8 mouse cellular contexts compared by ENCODE assay signal in the genomic region with DNA sequence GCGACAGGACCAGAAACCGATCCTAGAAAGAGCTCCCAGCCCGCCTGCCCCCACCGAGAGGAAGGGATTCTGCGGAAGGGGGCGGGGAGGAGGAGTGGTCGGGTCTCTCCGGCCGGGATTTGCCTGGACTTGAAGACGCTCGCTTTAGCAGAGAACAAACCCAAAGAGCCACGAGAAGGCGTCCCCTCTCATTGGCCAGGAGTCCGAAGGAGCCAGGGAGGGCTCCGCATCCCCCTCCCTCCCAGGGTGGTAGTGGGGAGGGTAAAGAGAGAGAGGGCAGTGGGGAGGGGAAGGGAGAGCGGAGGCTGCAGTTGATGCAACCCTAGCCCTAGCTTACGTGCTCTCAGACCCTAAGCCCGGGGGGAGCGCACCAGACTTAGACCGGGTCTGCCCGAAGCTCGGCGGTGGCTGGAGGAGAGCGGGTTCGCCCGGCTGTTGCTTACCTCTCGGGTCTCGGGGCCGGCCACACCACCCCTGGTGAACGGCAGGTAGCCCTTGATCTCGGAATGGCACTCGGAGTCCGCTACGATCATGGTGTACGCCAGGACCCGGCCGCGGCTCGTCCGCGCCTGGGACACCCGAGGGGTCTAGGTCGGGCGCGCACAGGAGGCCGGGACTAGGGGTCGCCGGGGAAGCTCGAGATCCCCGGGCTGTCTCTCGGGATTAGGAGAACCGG. TPM values are rescaled to one million over a fixed set of nuclear protein-coding genes. Genes with fewer than 3 reads are reported as not detected.
A peak's percentile ranks its signal among the peaks of the same experiment; 100 is the strongest.
DNase-seq lines count a peak whose midpoint lies in the region; ATAC-seq and TF ChIP-seq lines count a peak whose summit lies in the region.

No protein-coding gene starts in this region.

- peak overlapping the region; percentile 97 to 99 for H3K4me3 ChIP-seq in MEL (ENCODE audit: control insufficient read depth in 1 of 2, insufficient read depth in 1 of 2, low read depth in 2 of 2, low read length in 2 of 2)
- H3K4me3 ChIP-seq in forebrain, embryonic 15.5 days = peak overlapping the region; percentile 94
- H3K4me3 ChIP-seq in lung, postnatal 0 days (ENCODE audit: low read depth, low read length) = peak overlapping the region; percentile 89

- no peak for TF ChIP-seq EP300 in MEL (IDR thresholded peaks at IDR 0.05; ENCODE audit: low read depth in 1 of 2, low read length in 2 of 2)
- no peak for TF ChIP-seq EP300 in lung, postnatal 0 days (IDR thresholded peaks at IDR 0.05)

- peak overlapping the region; percentile 97 for H3K4me2 ChIP-seq in forebrain, embryonic 15.5 days (replicated peaks)
- H3K4me2 ChIP-seq in lung, postnatal 0 days (replicated peaks; ENCODE audit: low read depth, low read length) = peak overlapping the region; percentile 89

- WGBS in forebrain, embryonic 15.5 days = under 1% methylated on average over 52 of the region's 52 CpGs
- 0% methylated on average over 37 of the region's 52 CpGs for WGBS in lung, postnatal 0 days

- intact Hi-C loops in heart, postnatal 14 days (cut with DNase I) = loop anchor here (2.0 to 10.0 kb wide), 5 partner anchors 47 to 295 kb away; a partner anchor contains a TSS

- TF ChIP-seq RAD21 in MEL (IDR thresholded peaks at IDR 0.05; ENCODE audit: low read depth, low read length) = no peak

- peak; percentile 69 for DNase-seq in MEL (ENCODE audit: low read depth, low spot score)
- peak; percentile 45 to 54 for DNase-seq in cerebellum, adult 18-20 months
- DNase-seq in heart, postnatal 14 days = peak; percentile 77 to 81
- peak; percentile 23 to 31 for DNase-seq in layer of hippocampus, adult 18-20 months (ENCODE audit: low spot score in 2 of 2)
- peak; percentile 92 for DNase-seq in lung, postnatal 0 days (ENCODE audit: low spot score)
- peak; percentile 83 for DNase-seq in ovary, postnatal 36 days (ENCODE audit: low spot score)
- peak; percentile 90 for DNase-seq in urinary bladder, postnatal 14 days (ENCODE audit: low spot score)

- no peaks in the 10 kb centered on the region for H3K9me3 ChIP-seq in MEL (replicated peaks; ENCODE audit: insufficient read depth, low read length)
- H3K9me3 ChIP-seq in forebrain, embryonic 15.5 days = no peaks in the 10 kb centered on the region
- no peaks in the 10 kb centered on the region for H3K9me3 ChIP-seq in lung, postnatal 0 days (ENCODE audit: low read length)

- TF ChIP-seq CTCF in MEL (IDR thresholded peaks at IDR 0.05 in 2 of 3, conservative IDR thresholded peaks at IDR 0.05 in 1 of 3; ENCODE audit: control insufficient read depth in 1 of 3, insufficient read depth in 1 of 3, low read depth in 2 of 3, low read length in 3 of 3, poor library complexity in 1 of 3, severe bottlenecking in 1 of 3) = no peak
- TF ChIP-seq CTCF in lung, postnatal 0 days (IDR thresholded peaks at IDR 0.05) = peak; percentile 5; the same call in 1 of the 2 replicates

- H3K79me2 ChIP-seq in MEL (ENCODE audit: control insufficient read depth, insufficient read depth, low read length, poor library complexity) = peaks cover 59% of the 10 kb centered on the region

- peaks cover 39 to 51% of the 10 kb centered on the region in 2 experiments for H3K4me1 ChIP-seq in MEL (ENCODE audit: control insufficient read depth in 1 of 2, insufficient read depth in 2 of 2, low read length in 2 of 2)
- H3K4me1 ChIP-seq in forebrain, embryonic 15.5 days = peaks cover 17% of the 10 kb centered on the region
- peaks cover 11% of the 10 kb centered on the region for H3K4me1 ChIP-seq in lung, postnatal 0 days (ENCODE audit: insufficient read depth, low read depth, low read length)

- peaks cover 0 to 56% of the 10 kb centered on the region in 2 experiments; a peak in 3 of 4 replicates for H3K36me3 ChIP-seq in MEL (ENCODE audit: control insufficient read depth in 1 of 2, insufficient read depth in 2 of 2, low read length in 2 of 2)
- no peaks in the 10 kb centered on the region for H3K36me3 ChIP-seq in forebrain, embryonic 15.5 days
- no peaks in the 10 kb centered on the region for H3K36me3 ChIP-seq in lung, postnatal 0 days (ENCODE audit: insufficient read depth, low read length)

- H3K9ac ChIP-seq in MEL (ENCODE audit: control insufficient read depth, low read depth, low read length, poor library complexity, severe bottlenecking) = peak overlapping the region; percentile 95
- H3K9ac ChIP-seq in forebrain, embryonic 15.5 days (replicated peaks) = peak overlapping the region; percentile 78
- H3K9ac ChIP-seq in lung, postnatal 0 days (replicated peaks; ENCODE audit: low read depth) = peak overlapping the region; percentile 88

- H3K27ac ChIP-seq in MEL (ENCODE audit: control insufficient read depth, low read depth, low read length) = peak overlapping the region; percentile 50
- H3K27ac ChIP-seq in forebrain, embryonic 15.5 days (replicated peaks) = peak overlapping the region; percentile 69
- H3K27ac ChIP-seq in lung, postnatal 0 days (ENCODE audit: low read length) = peak overlapping the region; percentile 94

- peak; percentile 71 for ATAC-seq in forebrain, embryonic 15.5 days (replicated peaks)
- peak; percentile 69 for ATAC-seq in lung, postnatal 0 days

- no peaks in the 10 kb centered on the region for H3K27me3 ChIP-seq in MEL (ENCODE audit: control insufficient read depth in 1 of 2, insufficient read depth in 2 of 2, low read length in 2 of 2)
- peaks cover 4% of the 10 kb centered on the region; the same call in 1 of the 2 replicates for H3K27me3 ChIP-seq in forebrain, embryonic 15.5 days
- no peaks in the 10 kb centered on the region for H3K27me3 ChIP-seq in lung, postnatal 0 days (replicated peaks; ENCODE audit: insufficient read depth, low read length)

- TF ChIP-seq POLR2A in MEL (IDR thresholded peaks at IDR 0.05; ENCODE audit: control insufficient read depth in 1 of 2, insufficient read depth in 1 of 2, low read depth in 1 of 2, low read length in 2 of 2, poor library complexity in 1 of 2) = no peak

TF ChIP-seq in MEL, 35 proteins besides CTCF, POLR2A, EP300 and RAD21:
- no peak for TF ChIP-seq UBTF (IDR thresholded peaks at IDR 0.05; ENCODE audit: borderline replicate concordance, insufficient read depth, low read depth, low read length)
- TF ChIP-seq SIN3A (IDR thresholded peaks at IDR 0.05; ENCODE audit: low read length) = peak; percentile 50
- TF ChIP-seq ETS1 (IDR thresholded peaks at IDR 0.05; ENCODE audit: low read depth, low read length) = no peak
- peak; percentile 28; the same call in 1 of the 2 replicates for TF ChIP-seq MAZ (IDR thresholded peaks at IDR 0.05; ENCODE audit: low read depth, low read length)
- no peak for TF ChIP-seq MAFK (IDR thresholded peaks at IDR 0.05; ENCODE audit: borderline replicate concordance, low read depth, low read length)
- no peak for TF ChIP-seq TAL1 (IDR thresholded peaks at IDR 0.05; ENCODE audit: low read length)
- TF ChIP-seq HCFC1 (IDR thresholded peaks at IDR 0.05; ENCODE audit: low read depth, low read length) = no peak
- TF ChIP-seq JUND (IDR thresholded peaks at IDR 0.05; ENCODE audit: low read depth, low read length) = no peak
- no peak for TF ChIP-seq CHD1 (IDR thresholded peaks at IDR 0.05; ENCODE audit: low read depth, low read length)
- no peak for TF ChIP-seq NELFE (IDR thresholded peaks at IDR 0.05; ENCODE audit: low read depth, low read length)
- TF ChIP-seq MXI1 (IDR thresholded peaks at IDR 0.05; ENCODE audit: low read depth, low read length) = no peak; the same call in 1 of the 2 replicates
TF ChIP-seq in MEL: peak in this region for 2.

RNA-seq across cellular contexts. Expression of a gene that starts 0.5 kb away (rescaled TPM):
- 9.6 and 38.3 TPM in 2 replicates for total RNA-seq in MEL (2012; rRNA removed)
- polyA plus RNA-seq in MEL (2012; ENCODE audit: insufficient read depth in 1 of 2, insufficient read length in 2 of 2, low read depth in 1 of 2, low replicate concordance in 2 of 2, missing spikeins in 1 of 2) = 10 to 100 TPM in 1 of 2 experiments, not detected in 1; 27.5 TPM
- polyA plus RNA-seq in forebrain, embryonic 15.5 days (2015; fragmentation: Nextera tagmentation; extraction: Ambion mirVana) = 5.6 and 6.3 TPM in 2 replicates
- total RNA-seq in heart, postnatal 14 days (2021) = 1 to 10 TPM; 3.8 to 3.9 TPM
- total RNA-seq in layer of hippocampus, adult 18-20 months (2021) = 10 to 100 TPM; 14.4 to 16.8 TPM
- polyA plus RNA-seq in lung, postnatal 0 days (2015; fragmentation: Nextera tagmentation; extraction: Ambion mirVana) = 11.6 and 16.0 TPM in 2 replicates

RNA-seq across cellular contexts. Expression of a gene that starts 23.7 kb away (rescaled TPM):
- 492 and 730 TPM in 2 replicates for total RNA-seq in MEL (2012; rRNA removed)
- polyA plus RNA-seq in MEL (2012; ENCODE audit: insufficient read depth in 1 of 2, insufficient read length in 2 of 2, low read depth in 1 of 2, low replicate concordance in 2 of 2, missing spikeins in 1 of 2) = 100 to 1,000 TPM in 1 of 2 experiments, not detected in 1; 566 TPM
- 1,097 and 1,228 TPM in 2 replicates for polyA plus RNA-seq in forebrain, embryonic 15.5 days (2015; fragmentation: Nextera tagmentation; extraction: Ambion mirVana)
- 100 to 1,000 TPM; 399 to 455 TPM for total RNA-seq in heart, postnatal 14 days (2021)
- 100 to 1,000 TPM; 426 to 434 TPM for total RNA-seq in layer of hippocampus, adult 18-20 months (2021)
- polyA plus RNA-seq in lung, postnatal 0 days (2015; fragmentation: Nextera tagmentation; extraction: Ambion mirVana) = 700 and 732 TPM in 2 replicates

RNA-seq across cellular contexts. Expression of a gene that starts 25.6 kb away (rescaled TPM):
- total RNA-seq in MEL (2012; rRNA removed) = 110 and 115 TPM in 2 replicates
- polyA plus RNA-seq in MEL (2012; ENCODE audit: insufficient read depth in 1 of 2, insufficient read length in 2 of 2, low read depth in 1 of 2, low replicate concordance in 2 of 2, missing spikeins in 1 of 2) = 100 to 1,000 TPM in 1 of 2 experiments, not detected in 1; 246 TPM
- 146 and 150 TPM in 2 replicates for polyA plus RNA-seq in forebrain, embryonic 15.5 days (2015; fragmentation: Nextera tagmentation; extraction: Ambion mirVana)
- 10 to 100 TPM; 50.2 to 51.7 TPM for total RNA-seq in heart, postnatal 14 days (2021)
- 10 to 100 TPM; 87.9 to 92.5 TPM for total RNA-seq in layer of hippocampus, adult 18-20 months (2021)
- 157 and 182 TPM in 2 replicates for polyA plus RNA-seq in lung, postnatal 0 days (2015; fragmentation: Nextera tagmentation; extraction: Ambion mirVana)

RNA-seq across cellular contexts. Expression of a gene that starts 46.0 kb away (rescaled TPM):
- total RNA-seq in MEL (2012; rRNA removed) = 26.8 and 32.9 TPM in 2 replicates
- polyA plus RNA-seq in MEL (2012; ENCODE audit: insufficient read depth in 1 of 2, insufficient read length in 2 of 2, low read depth in 1 of 2, low replicate concordance in 2 of 2, missing spikeins in 1 of 2) = 10 to 100 TPM in 1 of 2 experiments, not detected in 1; 13.4 TPM
- 20.8 and 21.3 TPM in 2 replicates for polyA plus RNA-seq in forebrain, embryonic 15.5 days (2015; fragmentation: Nextera tagmentation; extraction: Ambion mirVana)
- total RNA-seq in heart, postnatal 14 days (2021) = 1 to 10 TPM; 3.8 to 4.7 TPM
- total RNA-seq in layer of hippocampus, adult 18-20 months (2021) = 1 to 10 TPM; 7.9 to 9.7 TPM
- 10.4 and 11.3 TPM in 2 replicates for polyA plus RNA-seq in lung, postnatal 0 days (2015; fragmentation: Nextera tagmentation; extraction: Ambion mirVana)

RNA-seq across cellular contexts. Expression of a gene that starts 54.1 kb away (rescaled TPM):
- not detected in 2 replicates for total RNA-seq in MEL (2012; rRNA removed)
- under 1 TPM in 1 of 2 experiments, not detected in 1; 0.06 TPM for polyA plus RNA-seq in MEL (2012; ENCODE audit: insufficient read depth in 1 of 2, insufficient read length in 2 of 2, low read depth in 1 of 2, low replicate concordance in 2 of 2, missing spikeins in 1 of 2)
- 0.26 and 0.39 TPM in 2 replicates for polyA plus RNA-seq in forebrain, embryonic 15.5 days (2015; fragmentation: Nextera tagmentation; extraction: Ambion mirVana)
- 1 to 10 TPM; 1.1 to 2.0 TPM for total RNA-seq in heart, postnatal 14 days (2021)
- total RNA-seq in layer of hippocampus, adult 18-20 months (2021) = 1 to 10 TPM; 1.3 to 1.5 TPM
- 2.1 and 2.5 TPM in 2 replicates for polyA plus RNA-seq in lung, postnatal 0 days (2015; fragmentation: Nextera tagmentation; extraction: Ambion mirVana)

Comparison
In these comparisons a context has a peak if more than half of its experiments do, and no peak if none do; other contexts are left out.
1. Peak in every context shown above with its lines: DNase-seq, ATAC-seq, H3K4me3 ChIP-seq and H3K27ac ChIP-seq.
2. DNase-seq: peak in every context shown above with its lines; median percentile 92 in lung, postnatal 0 days; 90 in urinary bladder, postnatal 14 days; 83 in ovary, postnatal 36 days; 79 in heart, postnatal 14 days; 69 in MEL; 50 in cerebellum, adult 18-20 months; 27 in layer of hippocampus, adult 18-20 months.